Mouse (Mus musculus) C2C12 (cell line): Measurements from ENCODE around the gene Kctd7.

Experiments used
- CEBPB ChIP-seq: IDR thresholded peaks from one replicate; pipeline ENCODE4 v1.6.1; 2011; ENCODE audit warnings: low read depth, mild to moderate bottlenecking, control low read depth, moderate library complexity
- CTCF ChIP-seq: IDR thresholded peaks from one replicate; pipeline ENCODE4 v1.5.1; 2011; ENCODE audit not compliant: control insufficient read depth, insufficient read depth, insufficient read length
- MYOD1 ChIP-seq: IDR thresholded peaks from one replicate; pipeline ENCODE4 v1.6.1; 2011; ENCODE audit warnings: low read depth; ENCODE audit not compliant: control insufficient read depth, insufficient read length
- MYOG ChIP-seq: IDR thresholded peaks from one replicate; pipeline ENCODE4 v1.6.1; 2011; ENCODE audit not compliant: control insufficient read depth, insufficient read length; ENCODE audit errors: extremely low read depth
- USF1 ChIP-seq: IDR thresholded peaks from one replicate; pipeline ENCODE4 v1.6.1; 2011; ENCODE audit warnings: low read depth, mild to moderate bottlenecking, control low read depth, moderate library complexity

GRCm38 (mm10) chr5:130116116-130116515, 28.5 kb upstream of the Kctd7 start:
- no peak for TF ChIP-seq MYOD1
- TF ChIP-seq USF1 = no peak
- TF ChIP-seq CTCF = no peak
- no peak for TF ChIP-seq CEBPB
- no peak for TF ChIP-seq MYOG
